Mouse (Mus musculus) small intestine, adult 2 months (tissue): ENCODE measurements around the gene Htr2a.

ENCODE experiments used
- CTCF ChIP-seq: fragments of 200-500 bp; IDR thresholded peaks from 2 replicates; pipeline ENCODE4 v1.5.1; 2012; ENCODE audit warnings: low read depth, mild to moderate bottlenecking, control low read depth, inconsistent platforms, low read length, moderate library complexity, mixed read lengths; ENCODE audit not compliant: insufficient replicate concordance, insufficient read length; ENCODE audit errors: extremely low read depth
- POLR2A ChIP-seq: fragments of 200-500 bp; IDR thresholded peaks from 2 replicates; pipeline ENCODE4 v1.6.1; 2012; ENCODE audit warnings: low read depth, mild to moderate bottlenecking, control low read depth, inconsistent platforms, low read length, moderate library complexity

GRCm38 (mm10) chr14:74731221-74732078 is 90.8 kb downstream of the Htr2a start:
- TF ChIP-seq POLR2A (no peak), CTCF (no peak)
